Mouse (Mus musculus) thymus, adult 2 months (tissue): ENCODE data around the gene Gm29094.
"Not testable (repeated sequence)": the region's sequence is repeated elsewhere in the genome, so short reads cannot be mapped to it uniquely, and the experiment has no call there.

ENCODE experiments used
- CTCF ChIP-seq: fragments of 200-500 bp; IDR thresholded peaks from 2 replicates; pipeline ENCODE4 v1.5.1; 2012; ENCODE audit warnings: mild to moderate bottlenecking, control low read depth, low read length, moderate library complexity, borderline replicate concordance; ENCODE audit not compliant: control insufficient read depth, poor library complexity, insufficient read depth; ENCODE audit errors: extremely low read depth
- POLR2A ChIP-seq: fragments of 200-500 bp; IDR thresholded peaks from 2 replicates; pipeline ENCODE4 v1.6.1; 2012; ENCODE audit warnings: mild to moderate bottlenecking, low read length, control low read depth, moderate library complexity; ENCODE audit not compliant: control insufficient read depth, poor library complexity, insufficient read depth; ENCODE audit errors: extremely low read depth

- not testable (repeated sequence) for TF ChIP-seq POLR2A, CTCF
These were observed 41.4 kb downstream of the Gm29094 start for GRCm38 (mm10) chr9:89240516-89241019.
